Mouse (Mus musculus): ENCODE data around the gene Foxs1. TPM values are rescaled to one million over a fixed set of nuclear protein-coding genes. Genes with fewer than 3 reads are reported as not detected.

The Foxs1 gene
- polyA plus RNA-seq, 1 experiment from 2014 or later: 0.36 TPM

- Histone ChIP-seq H3K4me1 (peaks cover 14% of the 10 kb centered on the region), H3K27me3 (ENCODE audit: insufficient read depth, poor library complexity, severe bottlenecking) (peaks cover 99% of the 10 kb centered on the region), H3K36me3 (no peaks in the 10 kb centered on the region), H3K4me3 (peak overlapping the region; percentile 68), H3K9me3 (no peaks in the 10 kb centered on the region), H3K27ac (0 out of 2 replicates have a peak overlapping the region, but pooled peaks have one; percentile 62)
- WGBS: 5% methylated on average over 8 of the region's 8 CpGs
- DNase-seq (ENCODE audit: low spot score): no peak
These were observed 10.6 kb upstream of the Foxs1 start for GRCm38 (mm10) chr2:152943568-152943967.

- peaks cover 99% of the 10 kb centered on the region for H3K27me3 ChIP-seq (ENCODE audit: insufficient read depth, poor library complexity, severe bottlenecking)
- WGBS: under 1% methylated on average over 64 of the region's 65 CpGs
- H3K9me3 ChIP-seq: no peaks in the 10 kb centered on the region
- H3K4me1 ChIP-seq: peaks cover 14% of the 10 kb centered on the region
- no peak for DNase-seq (ENCODE audit: low spot score)
- H3K4me3 ChIP-seq: peak overlapping the region; percentile 68
- H3K27ac ChIP-seq: peak overlapping the region; percentile 62
- H3K36me3 ChIP-seq: no peaks in the 10 kb centered on the region
These were observed 10.0 kb upstream of the Foxs1 start for GRCm38 (mm10) chr2:152942898-152943515.

GRCm38 (mm10) chr2:152941776-152942175, 8.8 kb upstream of the Foxs1 start:
- 25% methylated on average over 7 of the region's 7 CpGs for WGBS
- peaks cover 88% of the 10 kb centered on the region for H3K27me3 ChIP-seq (ENCODE audit: insufficient read depth, poor library complexity, severe bottlenecking)
- DNase-seq (ENCODE audit: low spot score): no peak
- no peak overlapping the region for H3K27ac ChIP-seq
- H3K4me1 ChIP-seq: peaks cover 14% of the 10 kb centered on the region
- no peaks in the 10 kb centered on the region for H3K36me3 ChIP-seq
- no peak overlapping the region for H3K4me3 ChIP-seq
- H3K9me3 ChIP-seq: no peaks in the 10 kb centered on the region

GRCm38 (mm10) chr2:152941106-152941505, 8.1 kb upstream of the Foxs1 start:
- DNase-seq (ENCODE audit: low spot score): no peak
- Histone ChIP-seq H3K36me3 (no peaks in the 10 kb centered on the region), H3K27me3 (ENCODE audit: insufficient read depth, poor library complexity, severe bottlenecking) (peaks cover 87% of the 10 kb centered on the region)

GRCm38 (mm10) chr2:152939846-152940245, 6.8 kb upstream of the Foxs1 start:
- DNase-seq (ENCODE audit: low spot score): no peak
- H3K27me3 ChIP-seq (ENCODE audit: insufficient read depth, poor library complexity, severe bottlenecking): peaks cover 87% of the 10 kb centered on the region
- H3K27ac ChIP-seq: no peak overlapping the region
- no peaks in the 10 kb centered on the region for H3K9me3 ChIP-seq
- H3K36me3 ChIP-seq: no peaks in the 10 kb centered on the region
- WGBS: 10% methylated on average over 4 of the region's 4 CpGs
- no peak overlapping the region for H3K4me3 ChIP-seq
- H3K4me1 ChIP-seq: peaks cover 14% of the 10 kb centered on the region

More at GRCm38 (mm10) chr2:152941106-152941505, 8.1 kb upstream of the Foxs1 start:
- no peak overlapping the region for H3K4me3 ChIP-seq
- H3K4me1 ChIP-seq: peaks cover 14% of the 10 kb centered on the region
- WGBS: 82% methylated on average over 6 of the region's 6 CpGs
- H3K9me3 ChIP-seq: no peaks in the 10 kb centered on the region
- H3K27ac ChIP-seq: no peak overlapping the region

GRCm38 (mm10) chr2:152933614-152934013, 606 bp upstream of the Foxs1 start:
- no peak overlapping the region for H3K27ac ChIP-seq
- no peak for DNase-seq (ENCODE audit: low spot score)
- no peaks in the 10 kb centered on the region for H3K36me3 ChIP-seq
- H3K4me1 ChIP-seq: peaks cover 36% of the 10 kb centered on the region
- WGBS: 34% methylated on average over 5 of the region's 5 CpGs
- H3K27me3 ChIP-seq (ENCODE audit: insufficient read depth, poor library complexity, severe bottlenecking): peaks cover 56% of the 10 kb centered on the region
- H3K9me3 ChIP-seq: no peaks in the 10 kb centered on the region
- no peak overlapping the region for H3K4me3 ChIP-seq

- no peak overlapping the region for H3K4me3 ChIP-seq
- peaks cover 54% of the 10 kb centered on the region for H3K4me1 ChIP-seq
- DNase-seq (ENCODE audit: low spot score): no peak
- H3K27me3 ChIP-seq (ENCODE audit: insufficient read depth, poor library complexity, severe bottlenecking): peaks cover 58% of the 10 kb centered on the region
- no peaks in the 10 kb centered on the region for H3K9me3 ChIP-seq
- 0 out of 2 replicates have a peak overlapping the region, but pooled peaks have one; percentile 8 for H3K27ac ChIP-seq
- WGBS: 63% methylated on average over 11 of the region's 12 CpGs
- H3K36me3 ChIP-seq: no peaks in the 10 kb centered on the region
These were observed 1.4 kb downstream of the Foxs1 start for GRCm38 (mm10) chr2:152931456-152932160.

- 29% methylated on average over 2 of the region's 2 CpGs for WGBS
- DNase-seq (ENCODE audit: low spot score): no peak
- H3K4me1 ChIP-seq: peaks cover 67% of the 10 kb centered on the region
- H3K4me3 ChIP-seq: no peak overlapping the region
- H3K9me3 ChIP-seq: no peaks in the 10 kb centered on the region
- peaks cover 50% of the 10 kb centered on the region for H3K27me3 ChIP-seq (ENCODE audit: insufficient read depth, poor library complexity, severe bottlenecking)
- H3K27ac ChIP-seq: peak overlapping the region; percentile 49
- no peaks in the 10 kb centered on the region for H3K36me3 ChIP-seq
These were observed 2.7 kb downstream of the Foxs1 start for GRCm38 (mm10) chr2:152930276-152930675.

GRCm38 (mm10) chr2:152928988-152929370, 4.0 kb downstream of the Foxs1 start:
- 68% methylated on average over 3 of the region's 3 CpGs for WGBS
- Histone ChIP-seq H3K27me3 (ENCODE audit: insufficient read depth, poor library complexity, severe bottlenecking) (peaks cover 46% of the 10 kb centered on the region), H3K27ac (peak overlapping the region; percentile 13; the same call in 1 of the 2 replicates), H3K9me3 (no peaks in the 10 kb centered on the region), H3K4me1 (peaks cover 80% of the 10 kb centered on the region), H3K36me3 (no peaks in the 10 kb centered on the region), H3K4me3 (no peak overlapping the region)
- no peak for DNase-seq (ENCODE audit: low spot score)

- peaks cover 81% of the 10 kb centered on the region for H3K4me1 ChIP-seq
- H3K27me3 ChIP-seq (ENCODE audit: insufficient read depth, poor library complexity, severe bottlenecking): peaks cover 46% of the 10 kb centered on the region
- DNase-seq (ENCODE audit: low spot score): no peak
- no peak overlapping the region for H3K4me3 ChIP-seq
- no peaks in the 10 kb centered on the region for H3K36me3 ChIP-seq
- peak overlapping the region; percentile 69 for H3K27ac ChIP-seq
- 39% methylated on average over 14 of the region's 14 CpGs for WGBS
- H3K9me3 ChIP-seq: no peaks in the 10 kb centered on the region
These were observed 4.6 kb downstream of the Foxs1 start for GRCm38 (mm10) chr2:152928219-152928987.

GRCm38 (mm10) chr2:152927371-152927770, 5.6 kb downstream of the Foxs1 start:
- Histone ChIP-seq H3K36me3 (no peaks in the 10 kb centered on the region), H3K4me1 (peaks cover 74% of the 10 kb centered on the region), H3K27ac (peak overlapping the region; percentile 54; the same call in 1 of the 2 replicates), H3K4me3 (no peak overlapping the region), H3K9me3 (no peaks in the 10 kb centered on the region), H3K27me3 (ENCODE audit: insufficient read depth, poor library complexity, severe bottlenecking) (peaks cover 41% of the 10 kb centered on the region)
- no peak for DNase-seq (ENCODE audit: low spot score)
- WGBS: 39% methylated on average over 5 of the region's 5 CpGs

- Histone ChIP-seq H3K36me3 (no peaks in the 10 kb centered on the region), H3K27ac (peak overlapping the region; percentile 54; the same call in 1 of the 2 replicates), H3K27me3 (ENCODE audit: insufficient read depth, poor library complexity, severe bottlenecking) (peaks cover 41% of the 10 kb centered on the region), H3K9me3 (no peaks in the 10 kb centered on the region), H3K4me3 (no peak overlapping the region), H3K4me1 (peaks cover 74% of the 10 kb centered on the region)
- WGBS: 73% methylated on average over 9 of the region's 9 CpGs
- DNase-seq (ENCODE audit: low spot score): no peak
These were observed 6.1 kb downstream of the Foxs1 start for GRCm38 (mm10) chr2:152926896-152927295.
